Mouse (Mus musculus): Measurements from ENCODE around the gene Olfr611. TPM values are rescaled to one million over a fixed set of nuclear protein-coding genes. Genes with fewer than 3 reads are reported as not detected.
"Not testable (repeated sequence)": the region's sequence is repeated elsewhere in the genome, so short reads cannot be mapped to it uniquely, and the experiment has no call there.

Olfr611 gene
- not detected in 2 replicates for polyA plus RNA-seq (2015; fragmentation: Nextera tagmentation; extraction: Ambion mirVana)

GRCm38 (mm10) chr7:103520746-103521145 lies at the start of gene Olfr611:
Gene Olfr611, minus strand, starts transcription at chr7:103520846.
- DNase-seq (ENCODE audit: low spot score): not testable (repeated sequence)

DNA sequence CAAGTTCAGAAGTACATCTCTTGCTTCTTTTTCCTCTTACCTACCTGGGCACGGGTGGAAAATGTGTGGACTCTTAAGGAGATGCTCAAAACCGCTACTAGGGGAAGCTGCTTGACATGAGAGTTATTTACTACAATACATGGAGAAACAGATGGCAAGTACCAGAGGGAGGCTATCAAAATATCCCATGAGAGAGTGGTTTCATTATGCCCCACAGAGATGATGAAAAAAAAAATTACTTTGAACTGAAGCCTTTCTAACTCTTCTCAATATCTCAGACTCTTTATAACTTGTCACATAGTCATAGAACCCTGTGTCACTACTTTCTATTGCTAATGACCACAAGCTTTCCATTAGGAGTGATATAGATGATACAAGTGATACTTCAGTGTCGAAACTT lies 48.4 kb upstream of the Olfr611 start, which contains the start of gene Olfr616:
Olfr616 (minus strand) TSS at position 101 of the 400 bp plus-strand sequence.
- DNase-seq (ENCODE audit: low spot score): no peak

DNA sequence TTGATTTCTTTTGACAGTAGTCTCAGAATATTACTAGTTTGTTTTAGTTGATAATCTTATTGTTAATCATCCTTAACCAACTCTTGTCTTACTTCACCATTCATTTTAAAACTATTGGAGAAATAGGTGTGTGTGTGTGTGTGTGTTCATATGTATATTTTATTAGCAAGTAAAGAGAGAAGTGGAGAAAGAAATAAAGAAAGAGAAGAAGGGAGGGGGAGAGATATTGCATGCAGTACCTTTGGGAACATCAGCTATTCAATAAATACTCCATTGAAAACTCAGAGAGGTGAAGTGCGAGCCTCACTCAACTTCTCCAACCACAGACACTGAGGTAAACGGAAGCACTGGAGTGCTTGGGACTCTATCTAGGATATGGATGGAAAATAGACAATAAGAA lies 35.1 kb upstream of the Olfr611 start, which contains the start of gene Olfr615:
Olfr615 (plus strand) TSS at position 301 of the 400 bp plus-strand sequence.
- no peak for DNase-seq (ENCODE audit: low spot score)

DNA sequence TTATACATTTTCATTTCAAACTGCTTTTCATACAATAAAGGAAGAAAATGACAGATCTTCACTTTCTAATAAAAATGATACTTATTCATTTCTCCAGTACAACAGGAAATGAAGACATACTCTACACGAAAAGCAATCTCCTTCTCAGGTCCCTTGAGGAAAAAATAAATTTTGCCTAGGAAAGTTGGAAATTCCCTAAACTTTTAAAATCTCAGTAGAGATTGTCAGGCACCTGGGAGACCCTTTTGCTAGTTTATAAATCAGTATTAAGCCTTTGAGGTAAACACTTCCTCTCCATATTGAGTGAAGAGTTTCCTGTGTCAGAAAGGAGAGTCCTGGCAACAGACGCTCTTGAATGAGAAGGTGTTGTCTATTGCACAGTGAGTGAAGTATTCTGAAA lies 27.1 kb upstream of the Olfr611 start, which contains the start of gene Olfr613:
Olfr613 (plus strand) TSS at position 301 of the 400 bp plus-strand sequence.
- DNase-seq (ENCODE audit: low spot score): no peak

- not testable (repeated sequence) for DNase-seq (ENCODE audit: low spot score)
These were observed 22.0 kb upstream of the Olfr611 start, which contains the start of gene Olfr612 for GRCm38 (mm10) chr7:103542617-103543016. Gene Olfr612, minus strand, starts transcription at chr7:103542717.

GRCm38 (mm10) chr7:103512022-103512421 lies 8.6 kb downstream of the Olfr611 start, which contains the start of gene Olfr610:
Gene Olfr610, minus strand, starts transcription at chr7:103512122.
- DNase-seq (ENCODE audit: low spot score): no peak

GRCm38 (mm10) chr7:103497962-103498361 lies 22.7 kb downstream of the Olfr611 start, which contains the start of gene Olfr609:
Gene Olfr609, minus strand, starts transcription at chr7:103498062.
- DNase-seq (ENCODE audit: low spot score): no peak

GRCm38 (mm10) chr7:103477106-103477505 lies 43.5 kb downstream of the Olfr611 start:
- DNase-seq (ENCODE audit: low spot score): not testable (repeated sequence)

DNA sequence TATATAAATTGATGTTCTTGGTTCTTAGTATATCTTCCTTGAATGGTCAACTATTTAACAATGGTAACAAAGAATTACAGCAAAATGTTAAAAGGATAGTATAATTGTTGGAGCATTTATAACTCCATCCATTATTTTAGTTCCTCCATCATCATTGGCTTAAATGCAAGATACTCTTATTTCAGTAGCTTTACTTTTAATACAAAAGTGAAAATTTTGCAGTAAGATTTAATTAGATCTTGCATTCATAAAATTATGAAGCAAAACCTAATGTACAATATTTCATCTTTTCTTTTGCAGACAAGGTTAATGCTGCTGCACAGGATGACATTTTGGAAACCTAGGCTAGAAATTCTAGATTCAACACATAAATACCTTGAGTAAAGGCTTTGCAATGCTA lies 51.1 kb downstream of the Olfr611 start, which contains the start of gene Olfr608:
Olfr608 (plus strand) TSS at position 301 of the 400 bp plus-strand sequence.
- no peak for DNase-seq (ENCODE audit: low spot score)

Other genes starting within 250 kb of the Olfr611 start
- gene Olfr596, start 215.2 kb downstream of the Olfr611 start, polyA plus RNA-seq (2015; fragmentation: Nextera tagmentation; extraction: Ambion mirVana): not detected in 2 replicates
- not detected in 2 replicates for gene Olfr597, start 204.5 kb downstream of the Olfr611 start, polyA plus RNA-seq (2015; fragmentation: Nextera tagmentation; extraction: Ambion mirVana)
- gene Olfr598, start 197.3 kb downstream of the Olfr611 start, polyA plus RNA-seq (2015; fragmentation: Nextera tagmentation; extraction: Ambion mirVana): not detected in 2 replicates
- not detected in 2 replicates for gene Olfr599, start 184.9 kb downstream of the Olfr611 start, polyA plus RNA-seq (2015; fragmentation: Nextera tagmentation; extraction: Ambion mirVana)
- not detected in 2 replicates for gene Olfr600, start 171.2 kb downstream of the Olfr611 start, polyA plus RNA-seq (2015; fragmentation: Nextera tagmentation; extraction: Ambion mirVana)
- gene Olfr601, start 158.2 kb downstream of the Olfr611 start, polyA plus RNA-seq (2015; fragmentation: Nextera tagmentation; extraction: Ambion mirVana): not detected in 2 replicates
- gene Olfr603, start 134.7 kb downstream of the Olfr611 start, polyA plus RNA-seq (2015; fragmentation: Nextera tagmentation; extraction: Ambion mirVana): not detected in 2 replicates
- not detected in 2 replicates for gene Usp17lc, start 105.8 kb downstream of the Olfr611 start, polyA plus RNA-seq (2015; fragmentation: Nextera tagmentation; extraction: Ambion mirVana)
- not detected in 2 replicates for gene Olfr605, start 75.4 kb downstream of the Olfr611 start, polyA plus RNA-seq (2015; fragmentation: Nextera tagmentation; extraction: Ambion mirVana)
- gene Olfr606, start 71.8 kb downstream of the Olfr611 start, polyA plus RNA-seq (2015; fragmentation: Nextera tagmentation; extraction: Ambion mirVana): not detected in 2 replicates
- gene Olfr607, start 56.7 kb downstream of the Olfr611 start, polyA plus RNA-seq (2015; fragmentation: Nextera tagmentation; extraction: Ambion mirVana): not detected in 2 replicates
- gene Olfr608, start 51.0 kb downstream of the Olfr611 start, polyA plus RNA-seq (2015; fragmentation: Nextera tagmentation; extraction: Ambion mirVana): not detected in 2 replicates
- not detected in 2 replicates for gene Olfr609, start 22.8 kb downstream of the Olfr611 start, polyA plus RNA-seq (2015; fragmentation: Nextera tagmentation; extraction: Ambion mirVana)
- not detected in 2 replicates for gene Olfr610, start 8.7 kb downstream of the Olfr611 start, polyA plus RNA-seq (2015; fragmentation: Nextera tagmentation; extraction: Ambion mirVana)
- gene Olfr612, start 21.9 kb upstream of the Olfr611 start, polyA plus RNA-seq (2015; fragmentation: Nextera tagmentation; extraction: Ambion mirVana): not detected in 2 replicates
- not detected in 2 replicates for gene Olfr613, start 27.2 kb upstream of the Olfr611 start, polyA plus RNA-seq (2015; fragmentation: Nextera tagmentation; extraction: Ambion mirVana)
- not detected in 2 replicates for gene Olfr615, start 35.2 kb upstream of the Olfr611 start, polyA plus RNA-seq (2015; fragmentation: Nextera tagmentation; extraction: Ambion mirVana)
- gene Olfr616, start 48.3 kb upstream of the Olfr611 start, polyA plus RNA-seq (2015; fragmentation: Nextera tagmentation; extraction: Ambion mirVana): not detected in 2 replicates
- gene Olfr617, start 52.2 kb upstream of the Olfr611 start, polyA plus RNA-seq (2015; fragmentation: Nextera tagmentation; extraction: Ambion mirVana): not detected in 2 replicates
- not detected in 2 replicates for gene Olfr618, start 69.3 kb upstream of the Olfr611 start, polyA plus RNA-seq (2015; fragmentation: Nextera tagmentation; extraction: Ambion mirVana)
- gene Olfr619, start 79.7 kb upstream of the Olfr611 start, polyA plus RNA-seq (2015; fragmentation: Nextera tagmentation; extraction: Ambion mirVana): not detected in 2 replicates
- not detected in 2 replicates for gene Olfr620, start 91.7 kb upstream of the Olfr611 start, polyA plus RNA-seq (2015; fragmentation: Nextera tagmentation; extraction: Ambion mirVana)
- not detected in 2 replicates for gene Olfr622, start 121.9 kb upstream of the Olfr611 start, polyA plus RNA-seq (2015; fragmentation: Nextera tagmentation; extraction: Ambion mirVana)
- not detected in 2 replicates for gene Olfr623, start 142.9 kb upstream of the Olfr611 start, polyA plus RNA-seq (2015; fragmentation: Nextera tagmentation; extraction: Ambion mirVana)
- gene Olfr624, start 150.3 kb upstream of the Olfr611 start, polyA plus RNA-seq (2015; fragmentation: Nextera tagmentation; extraction: Ambion mirVana): not detected in 2 replicates
- not detected in 2 replicates for gene Olfr625-ps1, start 161.9 kb upstream of the Olfr611 start, polyA plus RNA-seq (2015; fragmentation: Nextera tagmentation; extraction: Ambion mirVana)
- gene Olfr243, start 193.8 kb upstream of the Olfr611 start, polyA plus RNA-seq (2015; fragmentation: Nextera tagmentation; extraction: Ambion mirVana): not detected in 2 replicates
- not detected in 2 replicates for gene Olfr628, start 209.5 kb upstream of the Olfr611 start, polyA plus RNA-seq (2015; fragmentation: Nextera tagmentation; extraction: Ambion mirVana)
- not detected in 2 replicates for gene Olfr629, start 224.1 kb upstream of the Olfr611 start, polyA plus RNA-seq (2015; fragmentation: Nextera tagmentation; extraction: Ambion mirVana)
- gene Olfr630, start 236.5 kb upstream of the Olfr611 start, polyA plus RNA-seq (2015; fragmentation: Nextera tagmentation; extraction: Ambion mirVana): not detected in 2 replicates